Mouse (Mus musculus) olfactory bulb, adult 2 months (tissue): ENCODE data around the gene Gm10320. TPM values are rescaled to one million over a fixed set of nuclear protein-coding genes. Genes with fewer than 3 reads are reported as not detected.

Experiments used
- H3K27ac ChIP-seq: fragments of 200-500 bp; 2 replicates; pipeline ENCODE4 v1.5.1; 2012; ENCODE audit warnings: low read depth, low read length; ENCODE audit not compliant: insufficient read depth
- H3K4me1 ChIP-seq: fragments of 200-500 bp; 2 replicates; pipeline ENCODE4 v1.6.1; 2012; ENCODE audit warnings: low read length; ENCODE audit not compliant: control insufficient read depth, insufficient read depth
- H3K4me3 ChIP-seq: fragments of 200-500 bp; 2 replicates; pipeline ENCODE4 v1.5.1; 2012; ENCODE audit warnings: mild to moderate bottlenecking, low read depth, low read length, moderate library complexity; ENCODE audit not compliant: insufficient read depth
- CTCF ChIP-seq: fragments of 200-500 bp; IDR thresholded peaks from 2 replicates; pipeline ENCODE4 v1.5.1; 2012; ENCODE audit warnings: low read depth, mild to moderate bottlenecking, low read length, moderate library complexity; ENCODE audit not compliant: insufficient read depth
- POLR2A ChIP-seq: fragments of 200-500 bp; IDR thresholded peaks from 2 replicates; pipeline ENCODE4 v1.6.1; 2012; ENCODE audit warnings: mild to moderate bottlenecking, low read depth, low read length, moderate library complexity; ENCODE audit not compliant: insufficient read depth
- WGBS: fragments of 180-500 bp; shearing (Covaris S2); methylation state at CpG from one replicate; pipeline ENCODE4 v1.1.7; 2018; 5-methylcytosine and 5-hydroxymethylcytosine counted together
- polyA plus RNA-seq: library from polyadenylated mRNA; stranded (reverse); fragments of >200 nt; gene quantifications from 2 replicates; pipeline ENCODE4 v1.2.4, GENCODE M21; 2012; ENCODE audit warnings: low replicate concordance; ENCODE audit not compliant: missing spikeins, insufficient read depth, insufficient read length

The Gm10320 gene
- polyA plus RNA-seq, 1 experiment = not detected

DNA sequence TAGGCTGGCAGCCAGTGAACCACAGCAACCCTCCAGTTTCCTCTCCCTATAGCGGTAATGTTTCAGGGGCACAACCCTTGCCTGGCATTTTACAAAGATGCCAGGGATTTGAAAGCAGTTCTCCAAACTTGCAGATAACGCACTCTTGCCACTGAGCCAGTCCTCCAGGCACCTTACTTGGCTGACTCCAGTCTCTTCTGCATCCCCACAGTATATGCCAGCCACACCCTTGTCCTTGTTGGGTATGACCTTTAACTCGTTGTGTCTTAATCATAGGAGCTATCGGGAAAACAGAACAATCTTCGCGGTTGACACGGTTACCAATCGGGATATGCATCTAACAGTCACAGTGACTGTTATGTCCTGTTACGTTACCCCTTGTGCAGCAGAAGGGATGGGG lies 40.2 kb upstream of the Gm10320 start:
- no peak overlapping the region for H3K27ac ChIP-seq
- no peak for TF ChIP-seq POLR2A
- no peak for TF ChIP-seq CTCF
- WGBS = 93% methylated on average over 9 of the region's 9 CpGs
- H3K4me3 ChIP-seq = no peak overlapping the region
- H3K4me1 ChIP-seq = peaks cover 2% of the 10 kb centered on the region

- WGBS = 77% methylated on average over 3 of the region's 3 CpGs
- Histone ChIP-seq H3K27ac (no peak overlapping the region), H3K4me3 (no peak overlapping the region), H3K4me1 (peaks cover 2% of the 10 kb centered on the region)
- no peak for TF ChIP-seq CTCF
- TF ChIP-seq POLR2A = no peak
Measured at GRCm38 (mm10) chr13:98531306-98531705, 39.5 kb upstream of the Gm10320 start.

DNA sequence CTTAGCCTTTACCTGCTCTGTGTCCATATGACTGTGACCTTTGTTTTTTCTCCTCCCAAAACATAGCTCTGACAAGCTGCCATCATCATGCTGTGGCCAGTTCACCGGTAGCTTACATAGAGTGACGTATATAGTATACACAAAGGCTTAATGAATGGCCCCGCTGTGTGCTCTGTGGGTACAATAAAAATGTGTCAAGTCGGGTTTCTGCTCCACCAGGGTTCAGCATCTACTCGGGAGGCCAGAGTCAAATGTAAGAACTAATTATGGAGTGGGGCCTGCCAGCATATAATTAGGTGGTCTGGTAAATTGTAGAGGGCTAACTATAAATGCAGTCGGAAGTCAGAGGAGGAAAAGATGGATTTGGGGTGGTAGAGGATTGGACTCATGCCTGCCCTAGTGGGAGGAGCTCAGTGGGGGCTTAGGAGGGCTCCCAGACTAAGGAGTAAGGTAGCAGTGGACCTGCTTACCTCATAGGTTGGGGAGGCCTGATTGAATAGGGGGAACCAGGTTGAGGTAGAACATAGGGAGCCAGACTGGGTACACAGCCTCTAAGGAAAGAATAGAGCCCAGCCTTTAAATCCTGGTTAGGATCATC lies 32.0 kb upstream of the Gm10320 start:
- no peak overlapping the region for H3K4me3 ChIP-seq
- 38% methylated on average over 6 of the region's 6 CpGs for WGBS

GRCm38 (mm10) chr13:98518341-98518740 lies 26.5 kb upstream of the Gm10320 start:
- Histone ChIP-seq H3K4me1 (no peaks in the 10 kb centered on the region), H3K27ac (no peak overlapping the region), H3K4me3 (no peak overlapping the region)
- no peak for TF ChIP-seq CTCF
- no peak for TF ChIP-seq POLR2A
- 56% methylated on average over 11 of the region's 11 CpGs for WGBS

More for the DNA sequence above, 32.0 kb upstream of the Gm10320 start:
- Histone ChIP-seq H3K27ac (no peak overlapping the region), H3K4me1 (no peaks in the 10 kb centered on the region)
- TF ChIP-seq POLR2A (no peak), CTCF (no peak)

GRCm38 (mm10) chr13:98517666-98518065 lies 25.9 kb upstream of the Gm10320 start:
- H3K4me3 ChIP-seq = no peak overlapping the region
- H3K4me1 ChIP-seq = no peaks in the 10 kb centered on the region
- TF ChIP-seq CTCF (no peak), POLR2A (no peak)
- WGBS = 80% methylated on average over 5 of the region's 5 CpGs
- no peak overlapping the region for H3K27ac ChIP-seq

DNA sequence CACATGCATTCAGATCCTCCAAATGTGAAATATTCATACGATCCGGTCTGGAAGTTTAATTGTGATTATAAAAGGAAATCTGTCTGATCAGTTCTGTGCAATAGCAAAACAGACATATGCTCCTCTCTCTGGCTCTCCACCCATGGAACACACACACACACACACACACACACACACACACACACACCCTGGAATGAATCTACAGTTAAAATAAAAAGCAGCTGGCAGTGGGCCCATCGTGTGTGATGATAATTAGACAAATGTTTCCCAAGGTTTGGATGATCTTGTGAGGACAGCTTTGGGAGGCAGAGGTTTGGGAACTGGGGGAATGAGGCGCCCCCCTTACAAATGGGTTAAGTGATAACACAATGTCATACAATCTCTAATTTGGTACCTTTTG lies 25.2 kb upstream of the Gm10320 start:
- TF ChIP-seq POLR2A = no peak
- TF ChIP-seq CTCF = no peak
- 84% methylated on average over 4 of the region's 4 CpGs for WGBS
- no peak overlapping the region for H3K4me3 ChIP-seq
- no peaks in the 10 kb centered on the region for H3K4me1 ChIP-seq
- no peak overlapping the region for H3K27ac ChIP-seq

GRCm38 (mm10) chr13:98512066-98512465 lies 20.3 kb upstream of the Gm10320 start:
- Histone ChIP-seq H3K27ac (no peak overlapping the region), H3K4me3 (no peak overlapping the region), H3K4me1 (no peaks in the 10 kb centered on the region)
- TF ChIP-seq POLR2A = no peak
- TF ChIP-seq CTCF = no peak
- WGBS = 77% methylated on average over 4 of the region's 4 CpGs

- peaks cover 10% of the 10 kb centered on the region for H3K4me1 ChIP-seq
- no peak for TF ChIP-seq POLR2A
- WGBS = 50% methylated on average over 2 of the region's 2 CpGs
Measured at GRCm38 (mm10) chr13:98507656-98508055, 15.9 kb upstream of the Gm10320 start.

GRCm38 (mm10) chr13:98506496-98506895 lies 14.7 kb upstream of the Gm10320 start:
- Histone ChIP-seq H3K4me3 (no peak overlapping the region), H3K27ac (no peak overlapping the region), H3K4me1 (peaks cover 10% of the 10 kb centered on the region)
- no peak for TF ChIP-seq POLR2A
- TF ChIP-seq CTCF = no peak
- WGBS = 31% methylated on average over 4 of the region's 4 CpGs

More at GRCm38 (mm10) chr13:98507656-98508055, 15.9 kb upstream of the Gm10320 start:
- Histone ChIP-seq H3K27ac (no peak overlapping the region), H3K4me3 (no peak overlapping the region)

GRCm38 (mm10) chr13:98505989-98506388 lies 14.2 kb upstream of the Gm10320 start:
- H3K4me1 ChIP-seq = peaks cover 10% of the 10 kb centered on the region
- no peak for TF ChIP-seq POLR2A
- no peak for TF ChIP-seq CTCF
- no peak overlapping the region for H3K27ac ChIP-seq
- no peak overlapping the region for H3K4me3 ChIP-seq
- WGBS = 11% methylated on average over 6 of the region's 6 CpGs

DNA sequence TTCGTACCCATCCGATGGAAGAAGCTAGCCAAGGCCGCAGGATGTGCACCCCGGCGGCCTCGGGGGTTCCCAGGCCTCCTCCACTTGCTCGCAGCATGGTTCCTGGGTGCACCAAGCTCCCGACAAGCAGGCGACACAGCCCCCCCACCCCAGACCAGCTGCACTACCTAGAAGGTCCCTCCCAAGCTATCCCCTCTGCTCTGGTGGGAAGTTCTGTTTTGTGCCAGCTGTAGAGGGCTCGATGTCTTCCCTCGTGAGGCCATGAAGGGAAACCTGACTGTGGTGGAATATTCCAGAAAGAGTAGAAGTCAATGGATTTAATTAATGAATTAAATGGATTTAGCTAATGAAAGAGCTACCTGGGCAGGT lies 13.7 kb upstream of the Gm10320 start:
- 13% methylated on average over 11 of the region's 11 CpGs for WGBS
- TF ChIP-seq CTCF = no peak
- TF ChIP-seq POLR2A = no peak
- H3K27ac ChIP-seq = no peak overlapping the region
- H3K4me3 ChIP-seq = no peak overlapping the region
- H3K4me1 ChIP-seq = peaks cover 10% of the 10 kb centered on the region
